Mouse (Mus musculus): ENCODE data around the gene Ccdc148.

GRCm38 (mm10) chr2:58925551-58925950 lies 234.9 kb downstream of the Ccdc148 start:
- no peak for TF ChIP-seq POLR2A (IDR thresholded peaks at IDR 0.05; ENCODE audit: borderline replicate concordance, low read depth, low read length)
- TF ChIP-seq CTCF (IDR thresholded peaks at IDR 0.05; ENCODE audit: low read depth, low read length): no peak
